Mouse (Mus musculus) MEL (cell line): ENCODE data around the gene Dlgap1. TPM values are rescaled to one million over a fixed set of nuclear protein-coding genes. Genes with fewer than 3 reads are reported as not detected.

ENCODE experiments used
- DNase-seq: peaks from one replicate; pipeline ENCODE4 v3.0.0; 2011; ENCODE audit warnings: low read depth, low spot score
- H3K27ac ChIP-seq: 2 replicates; pipeline ENCODE4 v1.5.1; 2012; ENCODE audit warnings: low read depth, mild to moderate bottlenecking, control low read depth, low read length, moderate library complexity; ENCODE audit not compliant: control insufficient read depth
- H3K27me3 ChIP-seq, 2 experiments: fragments of 150-350 bp in 1 of 2; sonication (generic) in 1 of 2; 2 replicates each; pipeline ENCODE4 v1.6.1; 2012; ENCODE audit warnings: low read length in 2 of 2, mild to moderate bottlenecking in 2 of 2, improper control_type of control experiment in 1 of 2, moderate library complexity in 1 of 2; ENCODE audit not compliant: insufficient read depth in 2 of 2, control insufficient read depth in 1 of 2
- H3K36me3 ChIP-seq, 2 experiments: 2 replicates each; pipeline ENCODE4 v1.6.1; 2012 to 2014; ENCODE audit warnings: low read length in 2 of 2, improper control_type of control experiment in 1 of 2, inconsistent platforms in 1 of 2, mild to moderate bottlenecking in 1 of 2; ENCODE audit not compliant: insufficient read depth in 2 of 2, control insufficient read depth in 1 of 2
- H3K4me1 ChIP-seq, 2 experiments: fragments of 150-350 bp in 1 of 2; sonication (generic) in 1 of 2; 2 replicates each; pipeline ENCODE4 v1.6.1; 2012; ENCODE audit warnings: low read length in 2 of 2, improper control_type of control experiment in 1 of 2, mild to moderate bottlenecking in 1 of 2; ENCODE audit not compliant: insufficient read depth in 2 of 2, control insufficient read depth in 1 of 2
- H3K4me3 ChIP-seq, 2 experiments: fragments of 150-350 bp in 1 of 2; sonication (generic) in 1 of 2; 2 replicates each; pipeline ENCODE4 v1.5.1; 2012; ENCODE audit warnings: low read depth in 2 of 2, low read length in 2 of 2, mild to moderate bottlenecking in 2 of 2, moderate library complexity in 2 of 2, control low read depth in 1 of 2, improper control_type of control experiment in 1 of 2; ENCODE audit not compliant: control insufficient read depth in 1 of 2, insufficient read depth in 1 of 2
- H3K79me2 ChIP-seq: 2 replicates; pipeline ENCODE4 v1.6.1; 2012; ENCODE audit warnings: mild to moderate bottlenecking, low read length, moderate library complexity; ENCODE audit not compliant: control insufficient read depth, poor library complexity, insufficient read depth
- H3K9ac ChIP-seq: 2 replicates; pipeline ENCODE4 v1.6.1; 2012; ENCODE audit warnings: low read depth, mild to moderate bottlenecking, control low read depth, low read length, moderate library complexity; ENCODE audit not compliant: control insufficient read depth, poor library complexity, severe bottlenecking
- H3K9me3 ChIP-seq: fragments of 150-350 bp; sonication (generic); replicated peaks from 2 replicates; pipeline ENCODE4 v1.6.1; 2012; ENCODE audit warnings: mild to moderate bottlenecking, low read length, improper control_type of control experiment, moderate library complexity; ENCODE audit not compliant: insufficient read depth
- BHLHE40 ChIP-seq: IDR thresholded peaks from 2 replicates; pipeline ENCODE4 v1.6.1; 2012; ENCODE audit warnings: low read depth, mild to moderate bottlenecking, inconsistent platforms, low read length, improper control_type of control experiment, borderline replicate concordance
- CTCF ChIP-seq, 3 experiments: IDR thresholded peaks in 2 of 3; conservative IDR thresholded peaks in 1 of 3; 2 replicates each; pipeline ENCODE4 v1.5.1; 2011 to 2012; ENCODE audit warnings: low read length in 3 of 3, low read depth in 2 of 3, mild to moderate bottlenecking in 2 of 3, improper control_type of control experiment in 1 of 3, inconsistent platforms in 1 of 3, mixed read lengths in 1 of 3, moderate library complexity in 1 of 3; ENCODE audit not compliant: control insufficient read depth in 1 of 3, insufficient read depth in 1 of 3, poor library complexity in 1 of 3, severe bottlenecking in 1 of 3
- GABPA ChIP-seq: IDR thresholded peaks from 2 replicates; pipeline ENCODE4 v1.6.1; 2012; ENCODE audit warnings: low read depth, mild to moderate bottlenecking, inconsistent platforms, low read length, improper control_type of control experiment, moderate library complexity
- JUND ChIP-seq: IDR thresholded peaks from 2 replicates; pipeline ENCODE4 v1.6.1; 2011; ENCODE audit warnings: low read depth, mild to moderate bottlenecking, improper control_type of control experiment, low read length
- KAT2A ChIP-seq: conservative IDR thresholded peaks from 2 replicates; pipeline ENCODE4 v1.6.1; 2012; ENCODE audit warnings: low read depth, low read length, improper control_type of control experiment, inconsistent platforms
- MAFK ChIP-seq: IDR thresholded peaks from 2 replicates; pipeline ENCODE4 v1.6.1; 2011; ENCODE audit warnings: low read depth, mild to moderate bottlenecking, low read length, improper control_type of control experiment, borderline replicate concordance
- MAX ChIP-seq: IDR thresholded peaks from 2 replicates; pipeline ENCODE4 v1.6.1; 2011; ENCODE audit warnings: low read length, improper control_type of control experiment
- MYB ChIP-seq: IDR thresholded peaks from 2 replicates; pipeline ENCODE4 v1.6.1; 2011; ENCODE audit warnings: mild to moderate bottlenecking, low read depth, low read length, improper control_type of control experiment
- NELFE ChIP-seq: IDR thresholded peaks from 2 replicates; pipeline ENCODE4 v1.6.1; 2011; ENCODE audit warnings: low read depth, low read length, improper control_type of control experiment
- NRF1 ChIP-seq: IDR thresholded peaks from 2 replicates; pipeline ENCODE4 v1.6.1; 2014; ENCODE audit warnings: low read depth, mild to moderate bottlenecking, inconsistent platforms, low read length, improper control_type of control experiment, moderate library complexity; ENCODE audit not compliant: poor library complexity, insufficient read depth, severe bottlenecking
- POLR2AphosphoS2 ChIP-seq: IDR thresholded peaks from 2 replicates; pipeline ENCODE4 v1.6.1; 2011; ENCODE audit warnings: low read length, improper control_type of control experiment
- POLR2AphosphoS5 ChIP-seq: IDR thresholded peaks from 2 replicates; pipeline ENCODE4 v1.6.1; 2012; ENCODE audit warnings: low read depth, borderline replicate concordance, mild to moderate bottlenecking, inconsistent platforms, low read length, moderate library complexity, mixed read lengths
- RCOR1 ChIP-seq: IDR thresholded peaks from 2 replicates; pipeline ENCODE4 v1.6.1; 2012; ENCODE audit warnings: low read depth, mild to moderate bottlenecking, inconsistent platforms, low read length, improper control_type of control experiment
- SIN3A ChIP-seq: IDR thresholded peaks from 2 replicates; pipeline ENCODE4 v1.6.1; 2012; ENCODE audit warnings: low read length, improper control_type of control experiment, inconsistent platforms
- SMC3 ChIP-seq: IDR thresholded peaks from 2 replicates; pipeline ENCODE4 v1.6.1; 2011; ENCODE audit warnings: low read depth, low read length, improper control_type of control experiment
- TAL1 ChIP-seq: IDR thresholded peaks from 2 replicates; pipeline ENCODE4 v1.6.1; 2012; ENCODE audit warnings: mild to moderate bottlenecking, inconsistent platforms, low read length, moderate library complexity, mixed read lengths
- UBTF ChIP-seq: IDR thresholded peaks from 2 replicates; pipeline ENCODE4 v1.6.1; 2012; ENCODE audit warnings: low read depth, mild to moderate bottlenecking, inconsistent platforms, low read length, improper control_type of control experiment, moderate library complexity, borderline replicate concordance; ENCODE audit not compliant: insufficient read depth
- USF1 ChIP-seq: IDR thresholded peaks from 2 replicates; pipeline ENCODE4 v1.6.1; 2014; ENCODE audit warnings: low read depth, mild to moderate bottlenecking, inconsistent platforms, low read length, improper control_type of control experiment, moderate library complexity
- USF2 ChIP-seq, 2 experiments: IDR thresholded peaks; 2 replicates each; pipeline ENCODE4 v1.6.1; 2011 to 2012; ENCODE audit warnings: improper control_type of control experiment in 2 of 2, low read length in 2 of 2, borderline replicate concordance in 1 of 2, inconsistent platforms in 1 of 2, low read depth in 1 of 2, mild to moderate bottlenecking in 1 of 2; ENCODE audit not compliant: insufficient read depth in 1 of 2
- ZNF384 ChIP-seq: IDR thresholded peaks from 2 replicates; pipeline ENCODE4 v1.6.1; 2012; ENCODE audit warnings: low read depth, mild to moderate bottlenecking, inconsistent platforms, low read length, improper control_type of control experiment
- polyA plus RNA-seq, 2 experiments: library from polyadenylated mRNA; stranded (reverse) in 1 of 2; unstranded in 1 of 2; fragments of >175 nt in 1 of 2; fragments of >200 nt in 1 of 2; gene quantifications; 2 replicates each; pipeline versions ENCODE4 v1.2.1 to v1.2.4; 2012; ENCODE audit warnings: low replicate concordance in 2 of 2, low read depth in 1 of 2; ENCODE audit not compliant: insufficient read length in 2 of 2, insufficient read depth in 1 of 2, missing spikeins in 1 of 2
- total RNA-seq: library from RNA; depleted of rRNA; stranded (reverse); fragments of 300-350 nt; gene quantifications from 2 replicates; pipeline ENCODE4 v1.2.3, GENCODE M21; 2012

Gene Dlgap1
- total and polyA plus RNA-seq, 3 experiments = 0.06 TPM; not detected in 2

- no peak overlapping the region for H3K4me3 ChIP-seq
- TF ChIP-seq KAT2A (no peak), POLR2AphosphoS2 (no peak), SMC3 (no peak), UBTF (no peak), BHLHE40 (no peak), NELFE (no peak), ZNF384 (no peak), MYB (no peak)
- DNase-seq = no peak
- no peak overlapping the region for H3K27ac ChIP-seq
- no peaks in the 10 kb centered on the region for H3K9me3 ChIP-seq
- peaks cover 0 to 7% of the 10 kb centered on the region in 2 experiments; a peak in 2 of 4 replicates for H3K36me3 ChIP-seq
- no peaks in the 10 kb centered on the region for H3K79me2 ChIP-seq
- H3K4me1 ChIP-seq = peaks cover 2 to 9% of the 10 kb centered on the region in 2 experiments; a peak in 3 of 4 replicates
- H3K27me3 ChIP-seq = no peaks in the 10 kb centered on the region; a peak in 1 of 4 replicates
- H3K9ac ChIP-seq = no peak overlapping the region
Measured at GRCm38 (mm10) chr17:70753444-70754032, 784.7 kb downstream of the Dlgap1 start.

GRCm38 (mm10) chr17:70754041-70754440, 785.2 kb downstream of the Dlgap1 start:
- H3K79me2 ChIP-seq = no peaks in the 10 kb centered on the region
- TF ChIP-seq SIN3A = no peak
- no peak for TF ChIP-seq MAX
- no peak for TF ChIP-seq NRF1
- TF ChIP-seq CTCF (IDR thresholded peaks at IDR 0.05 in 2 of 3, conservative IDR thresholded peaks at IDR 0.05 in 1 of 3; ENCODE audit: control insufficient read depth in 1 of 3, insufficient read depth in 1 of 3, low read depth in 2 of 3, low read length in 3 of 3, poor library complexity in 1 of 3, severe bottlenecking in 1 of 3) = no peak
- TF ChIP-seq KAT2A = no peak
- TF ChIP-seq USF1 = no peak
- TF ChIP-seq TAL1 = no peak
- TF ChIP-seq JUND = no peak
- no peak for TF ChIP-seq GABPA
- TF ChIP-seq SMC3 = no peak
- no peak for TF ChIP-seq USF2 (IDR thresholded peaks at IDR 0.05; ENCODE audit: borderline replicate concordance in 1 of 2, insufficient read depth in 1 of 2, low read depth in 1 of 2, low read length in 2 of 2)
- TF ChIP-seq ZNF384 = no peak
- no peak for TF ChIP-seq RCOR1
- no peak for TF ChIP-seq POLR2AphosphoS5
- TF ChIP-seq MAFK = no peak
- no peak for TF ChIP-seq BHLHE40
- TF ChIP-seq, all 39 proteins: peak for 0
- Histone ChIP-seq H3K9me3 (no peaks in the 10 kb centered on the region), H3K27ac (no peak overlapping the region), H3K4me3 (no peak overlapping the region), H3K9ac (no peak overlapping the region), H3K36me3 (peaks cover 0 to 5% of the 10 kb centered on the region in 2 experiments; a peak in 2 of 4 replicates), H3K4me1 (peaks cover 0 to 5% of the 10 kb centered on the region in 2 experiments; a peak in 3 of 4 replicates), H3K27me3 (no peaks in the 10 kb centered on the region; a peak in 1 of 4 replicates)
- DNase-seq = no peak
